Mouse (Mus musculus): ENCODE results near the gene Zbtb48.

GRCm38 (mm10) chr4:151980699-151981098, 46.8 kb downstream of the Zbtb48 start:
- TF ChIP-seq GATA1 (IDR thresholded peaks at IDR 0.05; ENCODE audit: borderline replicate concordance, low read length), result no peak
- TF ChIP-seq CTCF (IDR thresholded peaks at IDR 0.05; ENCODE audit: low read depth, low read length), result no peak
- no peak for TF ChIP-seq TAL1 (conservative IDR thresholded peaks at IDR 0.05; ENCODE audit: low read depth, low read length)
